Comparison of ENCODE assay signal across 7 mouse cellular contexts in the genomic region with DNA sequence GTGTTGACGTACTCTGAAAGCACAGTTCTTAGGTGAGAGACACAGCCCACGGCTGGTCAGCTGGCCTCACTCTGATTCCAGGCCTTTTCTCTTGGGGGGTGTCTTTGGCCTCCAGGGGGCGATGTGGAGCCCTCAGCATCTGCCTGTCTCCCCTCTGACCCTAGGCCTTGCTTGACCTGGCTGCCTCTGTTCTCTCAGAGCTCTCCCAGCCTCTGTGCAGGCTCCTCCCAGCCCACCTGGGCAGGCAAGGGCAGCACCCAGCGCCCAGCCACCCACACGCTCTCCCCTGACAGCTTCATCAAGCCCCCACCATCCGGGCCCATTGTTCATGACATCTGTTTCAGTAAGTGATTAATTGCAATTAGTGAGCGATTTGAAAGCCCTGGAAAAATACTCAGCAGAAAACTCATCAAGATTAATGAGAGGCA.
DNase-seq lines count a peak whose midpoint lies in the region; ATAC-seq and TF ChIP-seq lines count a peak whose summit lies in the region.

No protein-coding gene starts in this region.

- peak; percentile 57 for DNase-seq in ovary, postnatal 36 days (ENCODE audit: low spot score)
- DNase-seq in ovary, postnatal 14 days (ENCODE audit: low spot score) = no peak
- DNase-seq in kidney, postnatal 36 days = peak; percentile 61 to 80
- DNase-seq in naive thymus-derived CD4-positive, alpha-beta T cell, adult 2 months (ENCODE audit: low read depth) = peak; percentile 47
- DNase-seq in frontal cortex, postnatal 14 days (ENCODE audit: low spot score in 2 of 2) = no peak

- ATAC-seq in forebrain, embryonic 16.5 days = peak; percentile 66

- no peak overlapping the region for H3K9ac ChIP-seq in forebrain, embryonic 16.5 days (replicated peaks; ENCODE audit: low read depth, low read length)

- WGBS in bone marrow, adult 2 months = 73% methylated on average over 7 of the region's 7 CpGs
- WGBS in forebrain, embryonic 16.5 days = 9% methylated on average over 7 of the region's 7 CpGs

- TF ChIP-seq CTCF in bone marrow, adult 2 months (IDR thresholded peaks at IDR 0.05; ENCODE audit: control insufficient read depth, insufficient read depth, low read length) = peak; percentile 79

- H3K4me3 ChIP-seq in bone marrow, adult 2 months (replicated peaks; ENCODE audit: control insufficient read depth, low read depth, low read length) = no peak overlapping the region
- H3K4me3 ChIP-seq in forebrain, embryonic 16.5 days (replicated peaks; ENCODE audit: low read length) = no peak overlapping the region

- no peak overlapping the region for H3K4me2 ChIP-seq in forebrain, embryonic 16.5 days (ENCODE audit: low read length)

- no peaks in the 10 kb centered on the region for H3K9me3 ChIP-seq in forebrain, embryonic 16.5 days (ENCODE audit: control insufficient read depth, low read length)

- no peak overlapping the region for H3K27ac ChIP-seq in bone marrow, adult 2 months (ENCODE audit: control insufficient read depth, insufficient read depth, low read depth, low read length, poor library complexity)
- peak overlapping the region; percentile 74 for H3K27ac ChIP-seq in forebrain, embryonic 16.5 days (ENCODE audit: low read length)

- no peaks in the 10 kb centered on the region; the same call in 1 of the 2 replicates for H3K4me1 ChIP-seq in bone marrow, adult 2 months (ENCODE audit: control insufficient read depth, insufficient read depth, low read length)
- peaks cover 36% of the 10 kb centered on the region for H3K4me1 ChIP-seq in forebrain, embryonic 16.5 days (replicated peaks; ENCODE audit: control insufficient read depth, insufficient read depth, low read length)

- no peaks in the 10 kb centered on the region for H3K36me3 ChIP-seq in forebrain, embryonic 16.5 days (ENCODE audit: control insufficient read depth, insufficient read depth)

- no peaks in the 10 kb centered on the region for H3K27me3 ChIP-seq in forebrain, embryonic 16.5 days (replicated peaks; ENCODE audit: control insufficient read depth, insufficient read depth, low read length)

- no peak for TF ChIP-seq POLR2A in bone marrow, adult 2 months (IDR thresholded peaks at IDR 0.05; ENCODE audit: borderline replicate concordance, control insufficient read depth, low read depth, low read length)

Comparison
In these comparisons a context has a peak if more than half of its experiments do, and no peak if none do; other contexts are left out.
1. DNase-seq: peak in ovary, postnatal 36 days (single experiment), kidney, postnatal 36 days (2 of 2) and naive thymus-derived CD4-positive, alpha-beta T cell, adult 2 months (single experiment); none in ovary, postnatal 14 days (single experiment) and frontal cortex, postnatal 14 days (0 of 2).